Mouse (Mus musculus) yolk sac, embryonic 10.5 days (tissue): ENCODE data around the gene Kazald1.

Experiments used
- DNase-seq: peaks from one replicate; pipeline ENCODE4 v3.0.0-alpha.2; 2017; ENCODE audit warnings: low spot score

Kazald1 gene

DNA sequence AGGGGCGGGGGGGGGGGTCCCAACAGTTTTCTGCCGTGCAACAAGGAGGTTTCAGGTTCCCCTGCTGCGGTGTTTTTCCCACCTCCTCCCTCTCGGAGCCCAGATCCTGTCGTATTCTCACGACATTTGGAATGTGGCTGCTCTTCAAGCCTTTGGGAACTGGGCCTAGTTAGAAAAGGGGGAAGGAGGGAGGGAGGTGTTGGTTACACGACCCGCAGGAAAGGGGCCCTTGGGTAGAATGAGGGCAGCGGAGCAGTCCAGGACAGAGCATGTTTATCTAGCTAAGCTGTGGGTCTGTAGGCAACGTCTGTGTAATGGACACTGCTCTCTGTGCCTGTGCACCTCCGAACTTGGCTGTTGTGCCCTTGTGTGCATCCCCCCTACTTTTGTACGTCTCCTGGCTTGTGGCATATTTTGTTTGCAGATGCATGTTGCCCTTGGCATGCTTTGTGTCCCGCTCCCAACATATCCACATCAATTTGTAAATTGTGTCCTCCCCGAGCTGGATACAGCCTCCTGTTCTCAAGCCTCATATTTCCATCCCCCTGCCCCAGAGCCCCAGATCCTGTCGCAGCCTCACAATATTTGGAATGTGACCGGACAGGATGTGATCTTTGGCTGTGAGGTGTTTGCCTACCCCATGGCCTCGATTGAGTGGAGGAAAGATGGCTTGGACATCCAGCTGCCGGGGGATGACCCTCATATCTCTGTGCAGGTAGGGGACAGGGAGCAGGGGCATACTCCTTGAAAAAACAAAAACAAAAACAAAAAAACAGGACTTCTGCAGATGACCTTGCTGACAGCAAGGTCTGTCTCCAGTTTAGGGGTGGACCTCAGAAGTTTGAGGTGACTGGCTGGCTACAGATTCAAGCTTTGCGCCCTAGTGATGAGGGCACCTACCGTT lies 3.0 kb downstream of the Kazald1 start:
- no peak for DNase-seq

DNA sequence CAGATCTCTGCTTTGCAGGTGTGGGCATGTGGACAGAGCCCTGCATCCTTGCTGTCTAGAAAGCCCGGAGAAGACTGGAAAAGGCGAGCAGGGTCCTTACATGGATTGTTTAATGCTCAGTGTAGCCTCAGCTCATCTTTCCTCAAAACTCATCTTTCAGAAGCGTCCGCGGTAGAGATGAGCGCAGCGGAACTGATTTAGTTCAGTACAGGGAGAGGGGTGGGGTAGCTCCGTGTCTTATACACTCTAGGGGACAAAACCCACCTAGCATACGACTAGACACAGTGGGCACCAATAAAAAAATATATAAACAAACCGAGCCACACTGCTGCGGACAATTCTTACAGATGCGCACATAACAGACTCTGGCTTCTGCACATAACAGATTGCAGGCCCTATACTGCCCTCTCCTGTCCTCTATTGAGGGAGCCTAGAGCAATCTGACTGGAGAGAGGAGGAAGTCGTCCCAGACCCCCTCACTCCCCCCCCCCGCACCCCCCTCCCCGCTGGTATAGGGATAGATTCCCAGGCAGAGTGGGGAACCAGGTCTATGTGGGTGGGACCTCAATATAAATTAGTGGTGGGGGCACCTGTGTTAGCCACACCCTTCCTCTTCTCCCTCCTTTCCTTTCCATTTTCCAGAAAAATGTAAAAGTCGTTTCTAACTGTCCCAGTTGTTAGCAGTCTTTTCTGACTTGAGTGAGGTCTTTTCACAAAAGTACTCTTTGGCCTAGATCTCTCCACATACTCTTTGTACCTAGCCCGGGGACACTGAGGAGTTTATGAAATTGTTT lies 4.1 kb downstream of the Kazald1 start:
- DNase-seq = no peak

DNA sequence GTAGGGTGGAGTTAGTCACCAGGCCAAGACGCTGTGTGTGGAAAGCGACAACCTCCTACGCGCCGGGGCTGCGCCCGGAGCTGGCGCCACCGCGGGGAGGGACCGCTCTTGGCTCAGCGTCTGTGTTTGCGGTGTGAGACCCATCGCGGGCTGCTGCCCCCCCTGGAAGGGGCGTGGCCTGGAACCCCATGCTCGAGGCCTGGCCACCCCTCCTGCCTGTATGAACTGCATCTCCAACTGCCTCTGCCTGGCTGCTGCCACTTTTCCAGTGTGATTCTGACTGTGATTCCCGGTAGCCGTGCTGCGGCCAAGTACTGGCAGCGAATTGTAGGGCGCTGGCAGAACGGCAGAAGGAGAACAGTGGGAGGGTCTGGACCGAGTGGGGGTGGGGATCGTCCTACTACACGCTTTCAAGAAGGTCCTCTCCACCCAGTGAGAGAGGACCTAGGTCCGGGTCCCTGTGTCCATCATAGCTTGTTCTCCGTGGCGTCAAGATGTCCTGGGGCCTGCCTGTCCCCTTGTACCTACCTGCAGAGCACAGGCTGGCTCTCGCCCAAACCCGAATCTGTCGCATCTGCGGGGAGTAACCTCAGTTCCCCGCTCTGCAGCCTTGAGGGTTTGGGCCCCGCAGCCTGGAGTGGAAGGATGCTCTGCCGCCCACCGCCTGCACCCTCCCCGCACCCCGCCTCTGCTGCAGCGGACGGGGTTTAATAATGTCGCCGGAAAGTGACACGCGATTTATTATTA lies 4.9 kb downstream of the Kazald1 start:
- DNase-seq = no peak

DNA sequence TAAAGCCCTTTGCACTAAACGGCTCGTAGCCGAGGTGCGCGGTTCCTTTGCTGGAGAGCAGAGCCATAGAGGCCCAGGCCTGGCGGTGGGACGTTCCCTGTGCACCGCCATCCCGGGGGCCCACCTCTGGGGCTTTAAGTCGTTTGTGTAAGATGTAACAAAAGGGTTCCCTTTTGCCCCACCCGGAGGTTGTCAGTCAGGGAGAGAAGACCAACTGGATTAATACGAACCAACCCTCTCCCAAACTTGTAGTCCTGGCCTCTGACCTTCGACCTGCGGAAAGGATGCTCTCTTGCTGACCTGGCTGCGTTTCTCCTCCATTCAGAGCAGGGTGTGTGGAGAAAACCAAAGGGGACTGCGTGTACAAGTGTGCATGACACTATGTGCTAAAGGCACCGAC lies 5.7 kb downstream of the Kazald1 start:
- no peak for DNase-seq

DNA sequence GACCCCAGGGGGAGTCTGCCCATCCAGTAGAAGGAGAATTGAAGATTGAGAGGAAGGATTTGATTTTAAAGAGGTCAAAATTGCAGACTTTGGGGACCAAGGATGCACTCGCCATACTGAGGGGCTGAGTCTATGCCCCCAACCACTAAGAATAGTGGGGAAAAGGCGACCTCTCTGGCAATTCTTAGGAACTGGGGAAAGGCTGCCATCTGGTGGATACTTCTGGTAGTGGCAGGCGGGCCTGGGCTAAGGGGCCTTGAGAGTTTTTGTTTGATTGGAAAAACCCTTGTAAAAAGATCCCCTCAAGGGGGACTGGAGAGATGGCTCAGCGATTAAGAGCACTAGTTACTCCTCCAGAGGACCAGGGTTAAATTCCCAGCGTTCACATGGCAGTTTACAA lies 6.2 kb downstream of the Kazald1 start:
- peak; percentile 49 for DNase-seq

DNA sequence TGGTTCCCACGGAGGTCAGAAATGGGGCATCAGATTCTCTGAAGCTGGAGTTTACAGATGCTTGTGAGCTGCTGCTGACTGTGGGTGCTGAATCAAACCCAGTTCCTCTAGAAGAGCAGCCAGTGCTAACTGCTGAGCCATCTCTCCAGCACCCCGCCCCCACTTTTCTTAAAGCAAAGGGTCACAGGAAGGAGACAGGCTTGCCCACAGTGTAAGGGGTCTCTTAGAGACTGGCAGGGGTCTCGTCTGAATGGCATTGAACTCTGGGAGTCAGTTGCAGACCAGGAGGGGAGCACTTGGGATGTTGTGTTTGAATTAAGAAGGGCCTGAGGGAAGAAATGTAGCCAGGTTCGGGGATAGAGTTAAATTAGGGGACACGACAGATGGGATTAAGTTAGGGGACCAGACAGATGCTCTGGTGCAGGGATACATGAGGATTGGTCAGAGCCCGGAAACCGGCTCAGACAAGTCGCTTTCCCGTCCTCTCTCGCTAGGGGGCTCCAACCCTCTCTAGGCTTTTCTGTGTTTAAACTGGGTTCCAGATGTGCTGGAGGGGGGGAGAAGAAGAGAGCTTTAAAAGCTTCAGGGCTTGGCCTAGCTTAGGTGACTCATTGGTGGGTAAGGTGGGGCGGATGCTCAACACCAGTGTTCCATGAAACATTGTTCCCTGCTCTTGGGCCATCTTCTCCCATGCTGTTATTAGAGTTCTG lies 7.0 kb downstream of the Kazald1 start:
- no peak for DNase-seq

DNA sequence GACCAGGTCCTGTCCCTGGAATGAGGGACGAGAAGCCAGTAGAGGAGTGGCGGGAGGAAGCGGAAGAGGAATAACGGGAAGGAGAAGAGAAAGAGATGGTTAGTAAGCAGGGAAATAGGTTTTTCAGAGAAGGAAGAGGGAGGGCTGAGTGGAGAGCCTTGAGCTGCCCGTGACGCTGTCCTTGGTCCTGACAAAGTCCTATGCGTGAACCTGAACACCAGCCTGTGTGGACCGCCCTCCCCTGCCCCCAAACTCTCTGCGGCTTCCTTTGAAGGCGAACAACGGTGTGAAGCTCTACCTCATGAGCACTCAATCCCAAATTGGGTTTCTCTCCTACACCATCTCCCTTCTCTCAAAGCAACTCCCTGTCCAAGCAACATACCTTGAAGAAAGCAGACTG lies 22.8 kb downstream of the Kazald1 start:
- DNase-seq = peak; percentile 68

DNA sequence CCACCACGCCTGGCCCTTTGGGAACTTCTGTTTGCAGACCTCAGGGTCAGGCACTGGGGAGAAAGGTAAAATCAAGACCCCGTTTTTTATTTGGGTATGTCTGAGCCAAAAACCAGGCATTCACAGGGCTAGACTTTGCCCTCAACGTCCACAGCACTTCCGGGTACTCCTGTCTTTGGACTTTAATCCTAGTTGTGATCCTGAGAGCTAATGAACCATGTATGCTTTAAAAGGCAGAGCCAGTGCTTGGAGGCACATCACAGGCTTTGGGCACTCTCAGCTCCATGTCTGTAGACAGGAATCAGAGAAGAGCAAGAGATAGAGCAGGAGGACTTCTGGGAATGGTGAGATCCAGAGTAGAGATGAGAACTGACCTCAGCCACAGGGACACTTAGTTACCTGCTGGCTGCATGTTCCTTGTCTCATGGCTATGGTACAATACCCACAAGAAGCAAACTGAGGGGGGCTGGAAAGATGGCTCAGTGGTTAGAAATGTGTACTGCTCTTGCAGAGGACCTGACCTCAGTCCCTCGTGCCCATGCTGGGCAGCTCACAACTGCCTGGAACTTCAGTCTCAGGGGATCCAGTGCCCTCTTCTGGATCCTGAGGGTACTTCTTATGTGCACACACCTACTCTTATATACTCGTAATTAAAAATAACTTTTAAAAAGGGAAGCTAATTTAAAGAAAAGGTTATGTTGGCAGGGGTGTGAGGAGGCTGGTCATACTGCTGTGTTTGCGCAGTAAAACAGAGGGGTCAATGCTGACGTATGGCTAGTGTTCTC lies 25.6 kb downstream of the Kazald1 start:
- no peak for DNase-seq

DNA sequence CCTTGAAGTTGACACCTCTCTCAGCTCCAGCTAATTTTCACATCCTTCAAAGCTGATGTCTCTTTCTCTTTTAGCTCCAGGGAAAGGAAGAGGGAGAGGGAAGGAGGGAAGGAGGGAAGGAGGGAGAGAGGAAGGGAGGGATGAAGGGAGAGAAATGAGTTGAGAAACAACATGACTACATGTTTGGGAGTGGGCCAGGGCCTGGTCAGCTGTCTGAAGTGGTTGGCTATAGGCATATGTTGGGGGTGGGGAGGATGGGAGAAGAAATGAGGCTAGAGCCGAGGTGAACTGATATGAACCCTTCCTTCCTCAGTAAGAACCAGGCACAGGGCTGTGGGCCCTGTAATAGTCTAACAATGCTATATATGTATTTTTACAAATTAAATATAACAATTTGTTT lies 30.6 kb downstream of the Kazald1 start:
- DNase-seq = no peak

DNA sequence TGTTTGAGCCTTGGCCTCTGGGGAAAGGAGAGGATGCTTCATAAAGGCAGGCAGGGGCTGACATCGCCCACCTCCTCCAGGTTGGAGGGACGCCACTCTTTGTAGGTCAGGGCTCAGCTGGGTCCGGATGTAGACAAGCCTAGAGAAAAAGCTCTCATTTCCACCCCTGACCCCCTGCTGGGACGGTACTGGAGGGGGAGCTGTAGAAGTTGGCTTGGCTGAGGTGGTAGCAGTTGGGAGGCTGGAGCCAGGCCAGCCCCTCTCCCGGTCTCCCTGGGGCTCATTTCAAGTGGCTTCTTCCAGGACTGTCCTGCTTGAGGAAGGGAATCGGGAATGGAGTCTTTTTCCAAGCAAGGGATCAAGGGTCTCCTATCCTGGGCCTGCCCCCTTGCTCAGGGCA lies 31.6 kb downstream of the Kazald1 start:
- DNase-seq = peak; percentile 13

DNA sequence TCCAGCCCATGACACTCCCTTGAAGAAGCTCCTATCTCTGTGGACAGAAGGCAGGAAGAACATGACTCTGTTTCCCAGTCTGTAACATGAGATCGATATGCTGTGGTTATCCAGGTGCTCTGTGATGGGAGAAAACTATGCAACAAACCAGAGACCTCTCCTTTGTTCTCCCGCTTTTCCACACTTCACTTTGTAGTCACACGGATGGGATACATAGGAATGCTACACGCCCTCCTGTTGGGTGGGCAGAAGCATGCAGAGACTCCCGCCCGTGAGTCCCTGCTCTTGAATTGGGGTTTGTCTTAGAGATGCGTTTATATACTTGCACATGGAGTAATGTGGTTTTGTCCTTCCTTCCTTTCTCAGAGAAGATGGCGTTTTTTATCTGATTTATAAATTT lies 35.6 kb downstream of the Kazald1 start:
- DNase-seq = no peak

DNA sequence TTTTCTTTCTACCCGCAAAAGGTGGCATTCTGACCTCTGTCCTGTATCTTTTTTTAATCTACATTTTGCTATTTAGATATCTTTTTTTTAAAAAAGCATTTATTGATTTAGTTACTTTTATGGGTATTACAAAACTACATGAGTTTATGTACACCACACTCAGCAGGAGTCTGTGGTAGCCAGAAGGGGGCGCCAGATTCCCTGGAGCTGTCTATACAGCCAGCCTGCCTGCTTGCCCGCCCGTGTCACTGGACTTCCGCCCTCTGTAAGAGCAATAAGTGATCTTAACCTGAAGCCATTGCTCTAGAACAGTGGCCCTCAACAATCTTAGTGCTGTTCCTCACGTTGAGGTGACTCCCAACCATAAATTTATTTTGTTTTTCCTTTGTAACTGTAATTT lies 37.4 kb downstream of the Kazald1 start:
- DNase-seq = no peak

DNA sequence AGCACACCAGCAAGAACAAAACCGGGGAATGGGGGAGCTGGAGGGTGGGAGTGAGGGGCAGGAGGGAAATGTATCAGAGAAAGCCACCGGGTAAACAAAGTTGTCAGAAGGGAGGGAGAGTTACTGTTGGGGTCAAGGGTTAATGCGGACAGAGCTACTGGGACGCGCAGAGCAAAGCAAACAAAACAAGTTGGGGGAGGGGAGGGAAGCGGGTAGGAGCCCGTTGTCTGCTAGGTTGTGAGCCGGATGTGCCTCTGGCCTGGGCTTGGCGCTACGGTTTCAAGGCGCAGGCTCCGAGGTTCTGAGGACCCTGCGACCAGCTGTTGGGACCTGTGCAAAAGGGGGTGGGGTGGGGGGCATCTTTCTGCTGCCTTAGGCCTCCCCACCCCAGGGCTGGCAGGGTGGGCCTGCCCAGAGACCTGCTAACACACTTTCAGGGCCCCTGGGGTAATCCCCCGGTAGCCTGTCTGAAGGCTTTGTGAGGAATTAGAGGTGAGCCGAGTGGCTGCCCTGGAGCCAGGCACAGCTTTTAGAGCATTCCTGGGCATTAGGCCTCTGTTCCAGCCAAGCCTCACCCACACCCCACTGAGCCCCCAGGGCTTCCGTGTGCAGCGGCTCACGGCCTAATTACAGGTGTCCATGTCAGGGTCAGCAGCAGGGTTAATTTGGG lies 38.9 kb downstream of the Kazald1 start:
- DNase-seq = peak; percentile 91

DNA sequence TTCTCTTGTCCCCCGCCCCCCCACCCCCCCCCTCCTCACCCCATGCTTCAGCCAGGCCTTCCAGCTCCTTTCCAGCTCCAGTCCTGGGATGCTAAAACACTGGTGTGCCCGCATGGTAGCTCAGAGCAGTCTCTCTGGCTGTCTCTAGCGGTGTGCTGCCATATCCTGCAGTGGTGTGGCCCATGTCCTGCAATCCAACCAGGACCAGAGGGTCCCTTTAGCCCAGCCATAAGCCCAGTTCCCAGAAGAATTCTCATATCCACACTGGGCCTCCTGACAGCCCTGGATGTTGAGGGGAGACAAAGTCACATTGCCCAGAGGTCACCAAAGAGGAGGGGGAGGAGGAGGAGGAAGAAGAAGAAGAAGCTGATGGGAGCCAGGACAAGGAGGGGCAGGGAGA lies 39.7 kb downstream of the Kazald1 start:
- no peak for DNase-seq

DNA sequence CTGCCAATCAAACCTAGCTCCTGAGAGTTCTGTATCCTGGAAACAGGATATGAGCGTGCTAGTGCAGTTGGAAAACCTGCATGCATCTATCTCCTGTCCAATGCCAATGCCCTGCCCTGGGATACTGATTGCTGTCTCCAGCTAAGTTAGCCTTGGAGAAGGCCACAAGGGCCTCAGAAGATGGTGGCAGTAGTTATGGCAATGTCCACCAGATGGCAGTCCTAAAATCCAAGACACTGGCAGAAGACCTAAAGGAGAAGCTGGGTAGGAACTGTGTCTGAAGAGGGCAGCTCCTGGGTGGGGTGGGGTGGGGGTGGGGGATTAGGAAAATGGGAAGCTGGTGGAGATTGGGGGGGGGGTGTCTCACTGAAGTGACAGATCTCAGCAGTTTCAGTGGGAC lies 41.8 kb downstream of the Kazald1 start:
- peak; percentile 25 for DNase-seq
